Mouse (Mus musculus) layer of hippocampus, adult 9-10 months (tissue): ENCODE data around the gene Arsa.
"Not testable (repeated sequence)": the region's sequence is repeated elsewhere in the genome, so short reads cannot be mapped to it uniquely, and the experiment has no call there.

Experiments used
- DNase-seq: peaks from one replicate; pipeline ENCODE4 v3.0.0; 2022; ENCODE audit warnings: low spot score

Arsa gene

GRCm38 (mm10) chr15:89454857-89455256 is 22.4 kb downstream of the Arsa start:
- DNase-seq: no peak

GRCm38 (mm10) chr15:89453865-89454478 is 23.3 kb downstream of the Arsa start, which contains the start of gene Mapk8ip2:
Gene Mapk8ip2, plus strand, starts transcription at chr15:89453913.
- DNase-seq: no peak

GRCm38 (mm10) chr15:89452906-89453864 is 24.0 kb downstream of the Arsa start:
- no peak for DNase-seq

- no peak for DNase-seq
Observed at GRCm38 (mm10) chr15:89442486-89443070, 34.6 kb downstream of the Arsa start.

GRCm38 (mm10) chr15:89435878-89436277 is 41.3 kb downstream of the Arsa start:
- no peak for DNase-seq

- DNase-seq: no peak
Observed at GRCm38 (mm10) chr15:89434136-89434535, 43.1 kb downstream of the Arsa start.

- DNase-seq: no peak
Observed at GRCm38 (mm10) chr15:89432946-89433345, 44.3 kb downstream of the Arsa start.

- no peak for DNase-seq
Observed at GRCm38 (mm10) chr15:89431806-89432205, 45.4 kb downstream of the Arsa start.

GRCm38 (mm10) chr15:89431271-89431670 is 46.0 kb downstream of the Arsa start:
- no peak for DNase-seq

GRCm38 (mm10) chr15:89430771-89431170 is 46.5 kb downstream of the Arsa start:
- not testable (repeated sequence) for DNase-seq

- DNase-seq: no peak
Observed at GRCm38 (mm10) chr15:89430341-89430740, 46.9 kb downstream of the Arsa start.

GRCm38 (mm10) chr15:89429352-89430221 is 47.6 kb downstream of the Arsa start, which contains the start of the genes C730034F03Rik, Gm44502 and Chkb:
Gene C730034F03Rik, plus strand, starts transcription at chr15:89429589.
Gene Gm44502, minus strand, starts transcription at chr15:89429696.
Gene Chkb, minus strand, starts transcription at chr15:89429908.
- peak; percentile 90 for DNase-seq

GRCm38 (mm10) chr15:89428821-89429351 is 48.3 kb downstream of the Arsa start:
- no peak for DNase-seq

GRCm38 (mm10) chr15:89428136-89428790 is 49.0 kb downstream of the Arsa start:
- DNase-seq: no peak

GRCm38 (mm10) chr15:89426716-89427115 is 50.5 kb downstream of the Arsa start:
- DNase-seq: no peak

- DNase-seq: no peak
Observed at GRCm38 (mm10) chr15:89425711-89426121, 51.5 kb downstream of the Arsa start, which contains the start of gene Cpt1b. Gene Cpt1b, minus strand, starts transcription at chr15:89425863.

- no peak for DNase-seq
Observed at GRCm38 (mm10) chr15:89424621-89425020, 52.6 kb downstream of the Arsa start.
